Mouse (Mus musculus) limb, embryonic 12.5 days (tissue): ENCODE measurements around the gene Cxcl13. TPM values are rescaled to one million over a fixed set of nuclear protein-coding genes. Genes with fewer than 3 reads are reported as not detected.

ENCODE experiments used
- ATAC-seq: fragments of 200-750 bp; cut with Nextera tagmentation; 2 replicates; pipeline ENCODE4 v1.8.0; 2017; ENCODE audit warnings: low read depth, moderate TSS enrichment; ENCODE audit not compliant: insufficient number of reproducible peaks, insufficient read depth, low FRiP score, low TSS enrichment
- H3K27ac ChIP-seq: fragments of 300-500 bp; sonication (generic); 2 replicates; pipeline ENCODE4 v1.5.1; 2016; ENCODE audit warnings: mild to moderate bottlenecking, moderate library complexity
- H3K27me3 ChIP-seq: fragments of 300-500 bp; sonication (generic); 2 replicates; pipeline ENCODE4 v1.6.1; 2016; ENCODE audit warnings: mild to moderate bottlenecking, moderate library complexity
- H3K36me3 ChIP-seq: fragments of 300-500 bp; sonication (generic); 2 replicates; pipeline ENCODE4 v1.6.1; 2016; ENCODE audit warnings: mild to moderate bottlenecking, moderate library complexity
- H3K4me1 ChIP-seq: fragments of 300-500 bp; sonication (generic); replicated peaks from 2 replicates; pipeline ENCODE4 v1.6.1; 2016
- H3K4me2 ChIP-seq: fragments of 300-500 bp; sonication (generic); 2 replicates; pipeline ENCODE4 v1.6.1; 2016; ENCODE audit warnings: mild to moderate bottlenecking, moderate library complexity
- H3K4me3 ChIP-seq: fragments of 300-500 bp; sonication (generic); replicated peaks from 2 replicates; pipeline ENCODE4 v1.5.1; 2016; ENCODE audit warnings: mild to moderate bottlenecking
- H3K9ac ChIP-seq: fragments of 300-500 bp; sonication (generic); replicated peaks from 2 replicates; pipeline ENCODE4 v1.6.1; 2016; ENCODE audit warnings: mild to moderate bottlenecking, moderate library complexity
- H3K9me3 ChIP-seq: fragments of 300-500 bp; sonication (generic); 2 replicates; pipeline ENCODE4 v1.6.1; 2016; ENCODE audit warnings: mild to moderate bottlenecking, moderate library complexity
- WGBS: fragments of 180-500 bp; shearing (Covaris S2); methylation state at CpG from one replicate; pipeline ENCODE4 v1.1.7; 2016; 5-methylcytosine and 5-hydroxymethylcytosine counted together
- polyA plus RNA-seq: library from polyadenylated mRNA; unstranded; fragments of >200 nt; fragmentation: Nextera tagmentation; extraction: Ambion mirVana; gene quantifications from 2 replicates; pipeline ENCODE4 v1.2.1, GENCODE M21; 2016

Cxcl13 gene
- polyA plus RNA-seq, 1 experiment from 2014 or later: 0.60 TPM

DNA sequence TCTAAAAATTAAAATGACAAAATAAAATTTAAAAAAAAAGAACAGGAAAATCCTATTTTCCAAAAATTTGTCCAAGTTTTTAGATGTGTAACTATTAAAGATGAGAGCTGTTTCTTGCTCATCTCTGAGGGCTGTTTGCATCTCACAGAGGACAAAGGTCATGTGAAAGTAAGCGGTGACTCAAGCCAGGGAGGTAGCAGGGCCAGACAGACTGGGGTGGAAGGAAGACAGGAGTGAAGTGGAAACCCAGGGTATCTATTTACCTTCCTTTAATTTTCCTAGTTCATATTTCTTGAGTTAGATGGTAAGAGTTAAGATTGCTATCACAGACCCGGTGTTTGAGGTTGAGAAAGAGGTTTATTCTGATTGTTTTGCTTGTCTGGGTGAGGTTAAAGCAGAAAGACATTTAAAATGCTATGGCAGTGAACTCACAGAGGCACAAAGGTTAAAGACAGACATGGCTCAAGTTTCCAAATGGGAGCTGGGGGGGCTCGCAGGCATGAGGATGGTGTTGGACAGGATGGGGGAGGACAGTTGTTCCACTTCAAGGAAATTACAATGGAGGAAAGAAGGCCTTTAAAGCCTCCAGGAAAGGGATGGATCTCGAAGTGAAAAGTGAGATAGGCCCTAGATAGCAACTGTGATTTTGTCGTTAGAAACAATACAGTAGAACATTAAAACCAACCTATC is 27.2 kb downstream of the Cxcl13 start:
- H3K9ac ChIP-seq: no peak overlapping the region
- H3K36me3 ChIP-seq: no peaks in the 10 kb centered on the region
- WGBS: 66% methylated on average over 5 of the region's 5 CpGs
- ATAC-seq: no peak
- no peak overlapping the region for H3K4me2 ChIP-seq
- no peaks in the 10 kb centered on the region for H3K9me3 ChIP-seq
- H3K27ac ChIP-seq: no peak overlapping the region
- H3K4me1 ChIP-seq: no peaks in the 10 kb centered on the region
- H3K4me3 ChIP-seq: no peak overlapping the region
- no peaks in the 10 kb centered on the region for H3K27me3 ChIP-seq

- no peaks in the 10 kb centered on the region for H3K9me3 ChIP-seq
- H3K9ac ChIP-seq: no peak overlapping the region
- H3K4me1 ChIP-seq: 0 out of 2 replicates have a peak, but pooled peaks cover 4% of the 10 kb centered on the region
- 17% methylated on average over 12 of the region's 12 CpGs for WGBS
- H3K4me2 ChIP-seq: no peak overlapping the region
- no peak for ATAC-seq
- no peaks in the 10 kb centered on the region for H3K27me3 ChIP-seq
- no peaks in the 10 kb centered on the region for H3K36me3 ChIP-seq
- no peak overlapping the region for H3K4me3 ChIP-seq
- no peak overlapping the region for H3K27ac ChIP-seq
These were observed 34.9 kb downstream of the Cxcl13 start for GRCm38 (mm10) chr5:95991339-95992292.

GRCm38 (mm10) chr5:95997276-95997675 is 40.5 kb downstream of the Cxcl13 start:
- Histone ChIP-seq H3K9ac (no peak overlapping the region), H3K4me3 (no peak overlapping the region), H3K27me3 (no peaks in the 10 kb centered on the region), H3K9me3 (no peaks in the 10 kb centered on the region), H3K4me2 (no peak overlapping the region), H3K36me3 (no peaks in the 10 kb centered on the region), H3K27ac (no peak overlapping the region), H3K4me1 (no peaks in the 10 kb centered on the region)
- no peak for ATAC-seq
- WGBS: 79% methylated on average over 3 of the region's 3 CpGs

GRCm38 (mm10) chr5:96003348-96003747 is 46.6 kb downstream of the Cxcl13 start:
- Histone ChIP-seq H3K9me3 (no peaks in the 10 kb centered on the region), H3K36me3 (no peaks in the 10 kb centered on the region), H3K4me3 (no peak overlapping the region), H3K27me3 (no peaks in the 10 kb centered on the region), H3K4me2 (no peak overlapping the region), H3K9ac (no peak overlapping the region), H3K4me1 (no peaks in the 10 kb centered on the region), H3K27ac (no peak overlapping the region)
- no peak for ATAC-seq

DNA sequence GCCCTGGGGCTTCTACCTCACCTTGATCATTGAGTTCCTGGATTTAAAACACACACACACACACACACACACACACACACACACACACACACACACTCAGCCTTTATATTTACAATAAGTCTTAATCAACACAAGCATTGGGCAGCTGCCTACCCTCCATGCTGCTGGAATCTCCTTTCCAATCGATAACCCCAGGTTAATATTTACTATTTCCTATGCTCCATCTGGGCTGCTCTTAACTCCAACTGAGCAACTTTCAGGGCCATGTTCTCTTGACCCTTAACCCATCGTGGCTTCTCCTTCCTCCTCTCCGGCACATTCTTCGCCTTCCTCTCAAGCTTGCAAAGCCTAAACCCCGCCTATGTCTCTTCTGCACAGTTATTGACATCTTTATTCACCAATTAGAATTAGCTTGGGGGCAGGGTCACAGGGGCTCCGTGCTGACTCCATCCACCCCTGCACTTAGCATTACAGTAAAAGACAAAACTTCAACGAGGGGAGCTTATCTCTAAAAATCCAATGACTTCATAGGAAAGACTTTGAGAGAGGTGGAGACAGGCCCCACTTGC is 51.6 kb downstream of the Cxcl13 start:
- Histone ChIP-seq H3K27me3 (no peaks in the 10 kb centered on the region), H3K4me3 (no peak overlapping the region), H3K4me2 (no peak overlapping the region), H3K9ac (no peak overlapping the region), H3K36me3 (no peaks in the 10 kb centered on the region), H3K27ac (no peak overlapping the region), H3K4me1 (no peaks in the 10 kb centered on the region), H3K9me3 (no peaks in the 10 kb centered on the region)
- 72% methylated on average over 7 of the region's 7 CpGs for WGBS
- ATAC-seq: no peak

DNA sequence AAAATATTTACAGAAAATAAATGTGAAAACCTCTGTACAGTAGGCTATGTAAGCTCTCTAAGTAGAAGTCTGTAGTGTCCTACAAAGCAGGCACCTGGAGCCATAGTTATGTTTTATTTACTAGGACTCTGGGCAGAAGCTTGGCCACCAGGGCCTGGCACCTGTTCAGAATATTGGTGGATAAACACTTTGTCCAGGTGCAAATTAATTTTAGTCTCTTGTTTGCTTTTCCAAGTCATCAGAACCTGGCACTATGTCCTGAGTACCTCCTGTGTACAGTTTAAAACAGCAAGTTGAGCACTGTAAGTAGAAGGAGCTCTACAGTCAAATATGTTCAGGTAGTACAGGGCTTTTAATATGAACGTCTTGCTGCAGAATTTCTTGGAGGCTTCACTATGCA is 52.3 kb downstream of the Cxcl13 start:
- Histone ChIP-seq H3K4me1 (no peaks in the 10 kb centered on the region), H3K27ac (no peak overlapping the region), H3K4me3 (no peak overlapping the region), H3K36me3 (no peaks in the 10 kb centered on the region), H3K9ac (no peak overlapping the region), H3K4me2 (no peak overlapping the region), H3K27me3 (no peaks in the 10 kb centered on the region), H3K9me3 (no peaks in the 10 kb centered on the region)
- 81% methylated on average over 1 of the region's 1 CpGs for WGBS
- ATAC-seq: no peak

Other genes starting within 250 kb of the Cxcl13 start
- not detected in 2 replicates for gene Gm7978, start 220.8 kb upstream of the Cxcl13 start, polyA plus RNA-seq
- not detected in 2 replicates for gene Gm7982, start 214.9 kb upstream of the Cxcl13 start, polyA plus RNA-seq
- gene E330014E10Rik, start 181.0 kb upstream of the Cxcl13 start, polyA plus RNA-seq: not detected in 2 replicates
- 19.3 and 23.0 TPM in 2 replicates for gene Cnot6l, start 207.2 kb downstream of the Cxcl13 start, polyA plus RNA-seq